Mouse (Mus musculus) midbrain, embryonic 11.5 days (tissue): ENCODE results near the gene Sox5. TPM values are rescaled to one million over a fixed set of nuclear protein-coding genes. Genes with fewer than 3 reads are reported as not detected.
A peak's percentile ranks its signal among the peaks of the same experiment; 100 is the strongest.

Source experiments
- ATAC-seq: fragments of 200-750 bp; cut with Nextera tagmentation; 2 replicates; pipeline ENCODE4 v1.8.0; 2017; ENCODE audit warnings: moderate TSS enrichment, moderate library complexity; ENCODE audit not compliant: low FRiP score
- DNase-seq: peaks from one replicate; pipeline ENCODE4 v3.0.0; 2015; ENCODE audit warnings: low spot score; ENCODE audit errors: missing footprints
- H3K27ac ChIP-seq: fragments of 300-500 bp; sonication (generic); 2 replicates; pipeline ENCODE4 v1.5.1; 2014; ENCODE audit warnings: low read depth, low read length
- H3K27me3 ChIP-seq: fragments of 300-500 bp; sonication (generic); 2 replicates; pipeline ENCODE4 v1.6.1; 2014; ENCODE audit warnings: mild to moderate bottlenecking, low read length, moderate library complexity, mixed read lengths; ENCODE audit not compliant: control insufficient read depth, insufficient read depth
- H3K36me3 ChIP-seq: fragments of 300-500 bp; sonication (generic); 2 replicates; pipeline ENCODE4 v1.6.1; 2014; ENCODE audit warnings: mild to moderate bottlenecking, low read length, moderate library complexity, mixed read lengths; ENCODE audit not compliant: control insufficient read depth, insufficient read depth
- H3K4me1 ChIP-seq: fragments of 300-500 bp; sonication (generic); 2 replicates; pipeline ENCODE4 v1.6.1; 2014; ENCODE audit warnings: low read length; ENCODE audit not compliant: control insufficient read depth, insufficient read depth
- H3K4me2 ChIP-seq: fragments of 300-500 bp; sonication (generic); 2 replicates; pipeline ENCODE4 v1.6.1; 2014; ENCODE audit warnings: mild to moderate bottlenecking, moderate library complexity
- H3K4me3 ChIP-seq: fragments of 300-500 bp; sonication (generic); 2 replicates; pipeline ENCODE4 v1.5.1; 2014; ENCODE audit warnings: low read depth, low read length
- H3K9ac ChIP-seq: fragments of 300-500 bp; sonication (generic); 2 replicates; pipeline ENCODE4 v1.6.1; 2014; ENCODE audit warnings: low read length
- H3K9me3 ChIP-seq: fragments of 300-500 bp; sonication (generic); 2 replicates; pipeline ENCODE4 v1.6.1; 2016; ENCODE audit warnings: low read length; ENCODE audit not compliant: control insufficient read depth
- WGBS: fragments of 180-500 bp; shearing (Covaris S2); extraction: QIAGEN DNeasy Blood & Tissue Kit; methylation state at CpG from one replicate; pipeline ENCODE4 v1.1.7; 2014; 5-methylcytosine and 5-hydroxymethylcytosine counted together
- polyA plus RNA-seq: library from polyadenylated mRNA; unstranded; fragments of >200 nt; fragmentation: Nextera tagmentation; extraction: Ambion mirVana; gene quantifications from 2 replicates; pipeline ENCODE4 v1.2.1, GENCODE M21; 2014

Sox5 gene
- polyA plus RNA-seq, 1 experiment from 2014 or later, result 23.0 TPM

DNA sequence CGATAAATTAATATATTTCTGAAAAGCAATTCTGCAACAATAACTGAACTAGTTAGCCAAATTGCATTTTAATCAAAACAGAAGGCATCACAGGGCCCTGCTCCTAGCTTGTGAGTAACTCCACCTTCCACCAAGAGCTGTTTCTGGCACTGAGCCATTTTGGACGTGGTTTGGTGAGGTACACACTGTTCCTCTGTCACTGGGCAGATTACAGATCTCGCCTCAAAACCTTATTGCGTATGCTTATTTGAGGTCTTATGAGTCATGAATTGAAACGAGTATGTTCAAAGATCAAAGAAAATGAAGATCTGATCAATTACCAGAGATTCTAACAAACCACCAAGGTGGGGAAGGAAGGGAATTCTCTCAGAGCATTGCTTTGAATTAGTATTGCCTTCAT, 22.5 kb upstream of the Sox5 start:
- ATAC-seq, result no peak
- DNase-seq, result no peak
- no peak overlapping the region for H3K4me3 ChIP-seq
- H3K36me3 ChIP-seq, result no peaks in the 10 kb centered on the region
- WGBS, result 92% methylated on average over 5 of the region's 5 CpGs
- no peaks in the 10 kb centered on the region for H3K27me3 ChIP-seq
- H3K4me1 ChIP-seq, result no peaks in the 10 kb centered on the region
- H3K9me3 ChIP-seq, result no peaks in the 10 kb centered on the region; the same call in 1 of the 2 replicates
- no peak overlapping the region for H3K4me2 ChIP-seq
- H3K9ac ChIP-seq, result no peak overlapping the region
- H3K27ac ChIP-seq, result no peak overlapping the region

DNA sequence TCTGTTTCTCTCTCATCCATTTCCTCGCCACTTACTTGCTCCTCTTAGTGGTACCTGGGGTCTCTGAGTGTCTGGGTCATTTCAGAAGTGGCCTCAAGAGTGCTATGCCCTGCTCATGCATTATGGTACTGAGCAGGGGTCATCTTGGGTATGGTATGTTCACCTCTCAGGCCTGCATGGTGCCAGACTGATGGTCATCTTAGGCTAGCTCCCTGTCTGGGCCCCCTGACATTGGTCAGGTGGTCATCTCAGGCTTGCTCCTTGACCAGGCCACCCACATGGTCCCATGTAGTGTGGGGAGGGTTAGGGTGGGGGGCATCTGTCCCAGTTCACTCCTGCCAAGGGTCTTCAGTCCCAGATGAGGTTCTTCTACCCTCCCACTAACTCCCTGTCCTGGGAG, 21.3 kb upstream of the Sox5 start:
- Histone ChIP-seq H3K4me1 (no peaks in the 10 kb centered on the region), H3K4me3 (no peak overlapping the region), H3K27ac (no peak overlapping the region), H3K27me3 (no peaks in the 10 kb centered on the region), H3K9me3 (no peaks in the 10 kb centered on the region; the same call in 1 of the 2 replicates), H3K4me2 (no peak overlapping the region), H3K36me3 (no peaks in the 10 kb centered on the region), H3K9ac (no peak overlapping the region)
- WGBS, result 100% methylated on average over 1 of the region's 1 CpGs
- ATAC-seq (no peak), DNase-seq (no peak)

DNA sequence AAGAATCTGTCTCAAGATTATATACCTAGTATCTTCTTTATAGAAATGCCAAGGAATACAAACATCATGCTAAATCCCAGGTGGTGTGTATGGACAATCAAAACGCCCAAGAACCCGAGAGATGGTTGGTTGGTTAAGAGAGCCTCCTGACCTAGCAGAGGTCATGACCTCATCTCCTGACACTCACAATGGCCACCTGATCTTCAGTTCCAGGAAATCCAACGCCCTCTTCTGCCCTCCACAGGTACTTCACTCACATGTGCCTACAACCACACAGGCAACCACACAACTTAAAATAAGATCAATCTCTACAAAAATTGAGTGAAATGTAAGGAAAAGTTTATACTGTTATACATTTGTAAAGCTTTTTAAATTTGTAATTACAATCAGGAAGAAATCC, 12.6 kb upstream of the Sox5 start:
- H3K4me3 ChIP-seq, result no peak overlapping the region
- H3K27me3 ChIP-seq, result no peaks in the 10 kb centered on the region
- no peaks in the 10 kb centered on the region for H3K36me3 ChIP-seq
- DNase-seq (no peak), ATAC-seq (no peak)
- 74% methylated on average over 3 of the region's 3 CpGs for WGBS
- no peaks in the 10 kb centered on the region for H3K9me3 ChIP-seq
- no peak overlapping the region for H3K27ac ChIP-seq
- H3K9ac ChIP-seq, result no peak overlapping the region
- peaks cover 3% of the 10 kb centered on the region; the same call in 1 of the 2 replicates for H3K4me1 ChIP-seq
- no peak overlapping the region for H3K4me2 ChIP-seq

DNA sequence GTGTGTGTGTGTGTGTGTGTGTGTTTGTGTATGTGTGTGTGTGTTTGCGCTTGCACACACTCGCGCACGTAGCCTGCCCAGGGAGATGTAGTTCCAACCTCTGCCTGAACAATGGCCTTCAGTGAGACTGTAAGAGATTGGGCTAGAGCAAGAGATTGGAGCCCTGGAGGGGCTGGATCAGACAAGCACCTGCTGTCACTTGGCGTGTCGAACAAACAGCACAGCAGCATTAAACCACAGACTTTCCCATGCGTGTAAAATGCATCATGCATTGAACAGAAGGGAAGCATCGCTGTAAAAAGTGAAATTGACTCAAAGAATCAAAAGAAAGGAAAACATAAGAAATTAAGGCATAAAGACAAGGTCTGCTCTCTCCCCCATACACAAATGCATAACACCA, 11.1 kb upstream of the Sox5 start:
- peaks cover 3% of the 10 kb centered on the region; the same call in 1 of the 2 replicates for H3K4me1 ChIP-seq
- no peaks in the 10 kb centered on the region for H3K9me3 ChIP-seq
- no peak overlapping the region for H3K27ac ChIP-seq
- no peak for DNase-seq
- no peak overlapping the region for H3K4me3 ChIP-seq
- H3K36me3 ChIP-seq, result no peaks in the 10 kb centered on the region
- no peaks in the 10 kb centered on the region for H3K27me3 ChIP-seq
- H3K9ac ChIP-seq, result no peak overlapping the region
- no peak overlapping the region for H3K4me2 ChIP-seq
- ATAC-seq, result no peak
- 90% methylated on average over 8 of the region's 8 CpGs for WGBS

DNA sequence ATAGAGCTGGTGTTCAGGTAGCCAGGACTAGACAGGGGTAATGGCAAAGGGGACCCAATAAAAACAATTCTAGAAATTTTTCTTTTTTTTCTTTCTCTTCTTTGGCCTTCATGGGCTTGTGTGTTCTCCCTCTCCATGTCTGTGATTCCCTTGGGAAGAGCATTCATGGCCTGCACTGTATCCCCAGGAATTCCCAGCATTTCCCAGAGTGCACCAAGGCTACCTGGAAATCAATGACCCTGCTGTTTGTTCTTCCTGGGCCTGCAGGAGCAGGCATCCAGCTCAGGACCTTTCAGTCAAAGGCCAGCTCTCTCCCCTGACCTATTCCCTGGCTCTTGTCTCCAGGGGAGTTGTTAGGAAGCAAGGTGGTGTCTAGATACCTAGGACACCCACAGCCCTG, 1.5 kb upstream of the Sox5 start:
- Histone ChIP-seq H3K27me3 (peaks cover 7% of the 10 kb centered on the region; the same call in 1 of the 2 replicates), H3K27ac (no peak overlapping the region), H3K9me3 (no peaks in the 10 kb centered on the region), H3K4me2 (peak overlapping the region; percentile 46), H3K36me3 (no peaks in the 10 kb centered on the region), H3K9ac (no peak overlapping the region), H3K4me3 (no peak overlapping the region), H3K4me1 (no peaks in the 10 kb centered on the region)
- DNase-seq (peak; percentile 87), ATAC-seq (no peak)

DNA sequence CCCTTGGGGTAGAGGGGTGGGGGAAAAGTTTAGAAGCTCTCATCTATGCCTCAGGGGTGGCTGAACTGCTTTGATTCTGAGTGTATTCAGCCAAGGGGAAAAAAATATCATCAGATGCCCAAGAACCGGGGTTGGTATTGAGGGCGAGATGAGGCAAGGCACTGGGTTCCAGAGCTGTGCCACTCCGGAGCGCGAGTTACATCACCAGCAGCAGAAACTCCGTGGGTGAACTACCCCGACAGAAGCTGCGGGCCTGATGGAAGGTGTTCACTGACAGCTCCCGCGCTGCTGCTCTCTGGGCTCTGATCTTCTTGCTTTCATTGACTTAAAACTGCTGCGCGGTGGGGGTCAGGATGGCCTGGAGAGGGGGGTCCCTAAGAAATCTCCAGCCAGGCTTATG, 1.1 kb upstream of the Sox5 start:
- Histone ChIP-seq H3K4me1 (no peaks in the 10 kb centered on the region), H3K4me2 (peak overlapping the region; percentile 46), H3K27ac (no peak overlapping the region), H3K4me3 (peak overlapping the region; percentile 70), H3K27me3 (peaks cover 7% of the 10 kb centered on the region; the same call in 1 of the 2 replicates), H3K36me3 (no peaks in the 10 kb centered on the region), H3K9me3 (no peaks in the 10 kb centered on the region), H3K9ac (peak overlapping the region; percentile 83)
- 4% methylated on average over 12 of the region's 12 CpGs for WGBS
- ATAC-seq (no peak), DNase-seq (no peak)

DNA sequence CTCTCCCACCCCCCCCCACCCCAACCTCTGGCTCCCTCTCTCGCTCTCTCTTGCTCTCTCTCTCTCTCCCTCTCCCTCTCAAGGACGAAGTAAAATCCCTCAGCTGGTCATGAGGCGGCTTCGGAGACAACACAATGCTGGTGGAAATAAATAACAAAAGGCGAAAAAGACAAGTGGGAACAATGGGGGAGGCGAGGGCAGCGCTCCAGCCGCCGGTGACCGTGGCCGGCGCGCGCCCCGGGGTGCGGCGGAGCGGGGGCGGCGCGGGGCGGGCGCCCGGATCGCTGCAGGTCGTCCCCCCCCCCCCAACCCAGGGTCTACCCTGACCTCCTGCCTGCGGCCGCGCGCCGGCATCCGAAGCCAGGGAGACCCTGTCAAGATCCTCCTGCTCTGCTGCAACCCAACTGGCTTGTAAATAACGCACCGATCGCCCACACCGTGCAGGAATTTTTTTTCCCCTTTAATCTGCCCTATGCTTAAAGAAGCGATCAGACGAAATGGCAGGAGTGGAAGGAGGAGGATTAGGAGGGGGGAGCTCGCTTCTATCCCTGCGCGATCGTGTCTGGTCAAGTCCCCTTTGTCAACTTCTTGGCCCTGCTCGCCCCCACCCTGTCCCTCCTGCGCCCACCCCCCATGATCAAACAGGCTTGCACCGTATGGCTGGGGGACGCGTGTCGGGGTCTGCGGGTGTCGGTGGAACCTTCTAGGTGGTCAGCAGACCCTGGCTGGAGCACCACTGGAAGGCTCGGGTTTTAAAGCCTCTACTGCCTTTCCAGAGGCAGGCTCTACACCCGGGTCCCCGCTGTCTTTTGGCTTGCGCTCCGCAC, 467 bp upstream of the Sox5 start:
- H3K9ac ChIP-seq, result peak overlapping the region; percentile 83
- no peaks in the 10 kb centered on the region for H3K9me3 ChIP-seq
- under 1% methylated on average over 45 of the region's 55 CpGs for WGBS
- no peaks in the 10 kb centered on the region for H3K36me3 ChIP-seq
- H3K27me3 ChIP-seq, result peaks cover 7% of the 10 kb centered on the region; the same call in 1 of the 2 replicates
- peak overlapping the region; percentile 70 for H3K4me3 ChIP-seq
- H3K27ac ChIP-seq, result peak overlapping the region; percentile 60; the same call in 1 of the 2 replicates
- peak; percentile 94 for DNase-seq
- peak overlapping the region; percentile 46 for H3K4me2 ChIP-seq
- peak; percentile 65 for ATAC-seq
- H3K4me1 ChIP-seq, result no peaks in the 10 kb centered on the region

DNA sequence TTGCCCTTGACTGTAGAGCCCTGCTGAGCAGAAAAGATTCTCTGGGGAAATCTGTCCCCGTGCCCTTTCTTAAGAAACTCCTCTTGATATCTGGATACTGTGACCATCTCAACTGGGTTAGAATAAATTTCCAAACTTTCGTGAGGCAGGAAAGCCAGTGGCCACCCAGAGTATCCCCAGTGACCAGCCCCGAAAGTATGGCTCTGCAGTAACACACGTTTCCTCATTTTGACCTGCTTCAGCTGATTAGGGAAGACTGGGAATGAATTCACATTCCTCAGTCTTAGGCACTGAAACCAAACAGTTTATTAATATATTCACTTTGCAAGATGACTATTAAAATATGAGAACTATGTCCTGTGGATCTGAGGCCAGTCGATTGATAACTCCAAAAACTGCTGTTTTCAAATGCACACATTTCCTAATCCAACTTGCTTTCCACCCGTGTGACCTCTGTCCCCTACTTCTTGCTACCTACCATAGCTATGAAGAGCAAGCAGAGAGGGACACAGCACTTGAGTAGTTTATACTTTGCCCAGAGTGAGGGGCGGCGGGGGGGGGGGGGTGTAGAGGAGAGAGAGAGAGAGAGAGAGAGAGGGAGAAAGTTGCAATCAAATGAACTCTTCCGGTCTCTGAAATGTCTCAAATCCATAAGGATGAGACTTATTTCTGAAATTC, 1.0 kb downstream of the Sox5 start:
- Histone ChIP-seq H3K4me2 (peak overlapping the region; percentile 46), H3K9ac (peak overlapping the region; percentile 83; the same call in 1 of the 2 replicates), H3K4me1 (no peaks in the 10 kb centered on the region), H3K4me3 (peak overlapping the region; percentile 70), H3K36me3 (no peaks in the 10 kb centered on the region), H3K27me3 (peaks cover 7% of the 10 kb centered on the region; the same call in 1 of the 2 replicates), H3K9me3 (no peaks in the 10 kb centered on the region), H3K27ac (no peak overlapping the region)
- WGBS, result 36% methylated on average over 9 of the region's 9 CpGs
- peak; percentile 91 for DNase-seq
- ATAC-seq, result no peak
